Mouse (Mus musculus): Measurements from ENCODE around the gene Cenpx.

The Cenpx gene

DNA sequence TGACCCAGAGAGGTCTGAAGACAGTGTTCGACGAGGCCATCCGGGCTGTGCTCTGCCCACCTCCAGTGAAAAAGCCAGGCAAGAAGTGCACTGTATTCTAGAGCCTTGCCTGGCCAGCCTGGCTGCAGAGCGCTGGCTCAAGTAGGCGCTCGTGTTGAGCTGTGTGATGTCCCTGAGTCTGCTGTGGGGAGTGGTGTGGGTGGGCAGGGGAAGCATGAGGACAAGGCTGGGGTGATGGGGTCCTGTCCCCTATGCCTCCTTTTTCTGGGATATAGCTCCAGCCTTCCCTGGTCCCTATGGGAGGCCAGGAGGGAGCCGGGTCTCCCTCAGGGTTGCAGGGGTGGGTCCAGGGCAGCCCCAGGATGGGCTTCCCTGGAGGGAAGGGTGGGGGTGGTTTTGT lies 10.0 kb upstream of the Cenpx start:
- no peak for DNase-seq

DNA sequence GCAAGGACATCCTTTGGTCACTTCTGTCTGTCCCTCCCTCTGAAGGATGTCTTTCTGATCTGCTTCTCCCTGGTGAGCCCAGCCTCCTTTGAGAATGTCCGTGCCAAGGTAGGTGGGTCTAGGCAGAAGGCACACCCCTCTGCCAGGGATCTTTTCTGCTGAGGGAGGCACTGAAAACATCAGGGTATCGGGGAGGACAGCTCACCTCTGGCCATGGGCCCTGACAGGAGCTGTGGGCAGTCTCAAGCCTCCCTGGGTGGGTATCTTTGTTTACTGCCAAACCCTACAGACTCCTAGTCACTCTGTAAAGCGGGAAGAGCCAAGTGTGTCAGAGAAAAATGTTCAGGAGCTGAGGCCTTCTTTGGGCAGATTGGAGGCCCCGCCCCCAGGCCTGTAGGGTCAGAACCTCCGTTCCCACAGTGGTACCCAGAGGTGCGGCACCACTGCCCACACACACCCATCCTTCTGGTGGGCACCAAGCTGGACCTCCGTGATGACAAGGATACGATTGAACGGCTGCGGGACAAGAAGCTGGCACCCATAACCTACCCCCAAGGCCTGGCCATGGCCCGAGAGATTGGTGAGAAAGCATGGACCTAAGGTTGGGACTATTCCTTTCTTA lies 9.3 kb upstream of the Cenpx start:
- DNase-seq: peak; percentile 49

DNA sequence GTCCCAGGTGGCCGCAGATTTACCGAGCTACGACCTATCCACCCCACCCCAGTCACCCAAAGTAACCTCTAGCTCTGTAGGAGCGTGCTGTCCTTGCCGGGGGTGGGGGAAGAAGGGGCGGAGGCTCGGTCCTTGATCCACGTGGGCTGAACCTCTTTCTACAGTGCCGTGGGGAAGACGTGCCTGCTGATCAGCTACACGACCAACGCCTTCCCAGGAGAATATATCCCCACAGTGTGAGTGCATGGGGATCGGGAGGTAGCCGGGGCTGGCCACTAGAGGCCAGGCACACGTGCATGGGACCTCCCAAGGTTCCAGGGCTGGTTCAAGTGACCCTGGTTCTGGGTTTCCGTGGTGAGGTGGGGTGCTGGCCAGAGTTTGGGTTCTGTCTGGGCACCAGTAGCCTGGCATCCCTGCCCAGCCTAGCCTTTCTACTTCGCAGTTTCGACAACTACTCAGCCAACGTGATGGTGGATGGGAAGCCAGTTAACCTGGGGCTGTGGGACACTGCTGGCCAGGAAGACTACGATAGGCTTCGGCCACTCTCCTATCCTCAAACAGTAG lies 8.6 kb upstream of the Cenpx start:
- no peak for DNase-seq

DNA sequence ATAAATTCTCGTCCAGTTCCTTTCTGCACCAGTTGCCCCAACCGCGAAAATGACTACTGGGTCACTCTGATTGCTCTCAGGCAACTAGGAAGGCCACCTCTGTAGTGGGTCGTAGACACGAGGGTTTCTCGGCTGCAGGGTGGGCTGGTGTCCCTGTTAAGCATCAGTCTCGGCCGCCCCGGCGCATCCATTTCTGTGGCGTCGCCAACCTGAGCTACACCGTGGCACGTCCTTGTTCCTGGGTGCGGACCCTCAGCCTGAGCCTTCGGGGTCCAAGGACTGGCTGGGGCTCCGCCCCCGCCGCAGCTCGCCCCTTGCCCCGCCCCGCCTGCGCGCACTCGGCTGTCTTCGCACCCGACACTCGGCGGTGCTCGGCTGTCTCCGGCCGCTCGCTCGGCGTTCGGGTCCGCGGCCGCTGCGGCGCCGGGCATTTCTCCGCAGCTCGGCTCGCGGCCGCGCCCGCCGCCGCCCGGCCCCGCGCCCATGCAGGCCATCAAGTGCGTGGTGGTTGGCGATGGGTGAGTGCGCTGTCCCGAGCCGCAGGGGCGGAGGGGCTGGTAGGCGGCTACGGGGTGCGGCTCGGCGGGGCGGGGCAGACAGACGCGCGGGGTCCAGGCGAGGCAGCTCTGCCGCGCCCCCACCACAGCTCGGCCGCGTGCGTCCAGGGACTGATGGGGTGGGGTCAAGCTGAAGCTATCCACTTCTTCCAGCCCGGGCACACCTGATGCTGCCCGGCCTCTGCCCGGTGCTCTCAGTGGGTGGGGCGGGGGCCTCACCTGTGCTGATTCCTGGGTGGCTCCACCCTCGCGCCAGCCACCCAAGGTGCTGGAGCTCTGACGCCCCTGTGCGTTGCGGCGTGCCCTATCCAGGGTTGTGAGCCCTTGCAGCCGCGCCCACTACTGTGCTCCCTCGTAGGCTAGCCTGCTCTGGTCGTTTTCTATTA lies 7.9 kb upstream of the Cenpx start, which contains the start of gene Rac3:
Gene Rac3 (plus strand): TSS at position 347 of the 943 bp plus-strand sequence.
- DNase-seq: peak; percentile 79

DNA sequence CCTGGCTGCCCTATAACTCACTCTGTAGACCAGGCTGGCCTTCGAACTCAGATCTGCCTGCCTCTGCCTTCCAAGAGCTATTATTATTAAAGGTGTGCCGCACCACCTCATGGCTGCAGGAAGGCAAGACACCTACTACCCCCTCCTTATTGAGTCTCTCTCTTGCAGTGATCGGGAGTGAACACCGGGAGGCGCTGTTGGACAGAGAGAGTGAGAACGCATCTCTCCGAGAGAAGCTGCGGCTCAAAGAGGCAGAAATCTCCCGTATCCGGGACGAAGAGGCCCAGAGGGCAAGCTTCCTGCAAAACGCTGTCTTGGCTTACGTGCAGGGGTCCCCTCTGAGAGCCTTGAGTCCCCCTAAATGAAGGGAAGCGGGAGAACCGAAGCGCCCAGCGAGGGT lies 6.9 kb upstream of the Cenpx start:
- peak; percentile 91 for DNase-seq

DNA sequence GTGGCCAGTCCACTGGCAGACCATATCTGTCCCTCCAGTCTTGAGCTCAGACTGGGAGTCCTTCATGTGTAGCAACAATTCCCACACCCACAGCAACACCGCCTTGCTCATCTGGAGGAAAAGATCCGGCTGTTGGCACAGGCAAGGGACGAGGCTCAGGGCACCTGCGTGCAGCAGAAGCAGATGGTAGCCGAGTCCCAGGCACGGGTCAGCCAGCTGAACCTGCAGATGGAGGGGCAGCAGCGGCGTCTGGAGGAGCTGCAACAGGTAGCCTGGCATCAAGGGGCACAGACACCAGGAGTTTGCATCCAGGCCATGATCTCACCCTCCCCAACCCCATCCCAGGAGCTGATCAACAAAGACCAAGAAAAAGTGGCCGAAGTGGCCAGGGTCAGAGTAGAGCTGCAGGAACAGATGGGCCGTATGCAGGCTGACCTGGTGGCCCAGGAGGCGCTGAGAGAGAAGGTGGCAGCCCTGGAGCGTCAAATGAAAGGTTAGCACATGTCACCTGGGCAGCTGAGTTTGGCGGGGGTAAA lies 6.4 kb upstream of the Cenpx start:
- DNase-seq: peak; percentile 57

DNA sequence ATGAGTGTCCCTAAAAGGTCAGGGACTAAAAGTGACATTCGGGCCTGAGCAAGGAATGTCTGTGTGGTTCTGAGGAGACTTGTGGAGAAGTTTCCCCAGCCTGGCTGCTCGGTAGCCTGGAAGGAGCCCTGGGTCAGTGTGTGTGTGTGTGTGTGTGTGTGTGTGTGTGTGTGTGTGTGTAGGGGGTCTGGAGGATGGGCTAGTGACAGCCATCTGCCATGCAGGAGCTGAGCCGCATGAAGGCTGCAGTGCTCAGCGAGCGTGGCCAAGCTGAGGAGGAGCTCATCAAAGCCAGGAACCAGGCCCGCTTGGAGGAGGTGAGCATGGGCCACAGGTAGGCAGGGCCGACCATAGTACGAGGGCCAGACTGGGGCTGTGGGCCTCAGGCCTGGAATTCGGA lies 5.7 kb upstream of the Cenpx start:
- DNase-seq: peak; percentile 24

DNA sequence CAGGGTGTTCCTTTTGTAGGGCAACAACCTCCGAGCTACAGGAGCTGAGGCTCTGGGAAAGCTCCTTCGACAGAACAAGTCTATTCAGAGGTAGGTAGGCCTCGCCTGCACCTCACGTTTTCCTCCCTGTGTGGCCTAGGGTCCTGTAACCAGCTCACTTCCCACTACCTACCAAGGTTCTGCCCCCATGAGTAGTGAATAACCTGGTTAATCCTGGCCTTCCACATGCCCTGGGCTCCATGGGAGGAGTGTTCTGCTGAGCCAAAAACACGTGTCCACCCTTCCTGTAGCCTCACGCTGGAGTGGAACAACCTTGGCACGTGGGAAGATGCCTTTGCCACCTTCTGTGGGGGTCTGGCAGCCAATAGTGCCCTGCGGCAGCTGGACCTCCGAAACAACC lies 1.6 kb upstream of the Cenpx start:
- DNase-seq: peak; percentile 51

DNA sequence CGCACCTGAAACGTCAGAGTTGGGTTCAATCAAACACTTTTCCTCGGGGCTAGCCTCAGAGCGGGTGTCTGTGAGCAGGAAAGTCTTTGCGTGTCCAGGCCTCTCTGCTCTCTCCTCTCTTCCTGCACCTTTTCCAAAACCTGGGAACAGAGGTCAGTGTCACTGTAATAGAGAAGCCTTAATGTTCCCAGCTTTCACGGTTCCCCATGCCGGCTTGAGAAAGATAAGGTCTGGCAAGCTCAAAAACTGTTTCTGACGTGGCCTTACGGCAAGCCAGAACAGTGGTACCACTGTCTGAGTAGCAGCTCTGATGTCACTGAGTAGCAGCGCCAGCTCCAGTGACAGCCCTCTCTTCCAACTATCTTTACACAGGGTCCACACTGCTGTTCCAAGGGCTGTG lies 1.0 kb upstream of the Cenpx start:
- peak; percentile 57 for DNase-seq

DNA sequence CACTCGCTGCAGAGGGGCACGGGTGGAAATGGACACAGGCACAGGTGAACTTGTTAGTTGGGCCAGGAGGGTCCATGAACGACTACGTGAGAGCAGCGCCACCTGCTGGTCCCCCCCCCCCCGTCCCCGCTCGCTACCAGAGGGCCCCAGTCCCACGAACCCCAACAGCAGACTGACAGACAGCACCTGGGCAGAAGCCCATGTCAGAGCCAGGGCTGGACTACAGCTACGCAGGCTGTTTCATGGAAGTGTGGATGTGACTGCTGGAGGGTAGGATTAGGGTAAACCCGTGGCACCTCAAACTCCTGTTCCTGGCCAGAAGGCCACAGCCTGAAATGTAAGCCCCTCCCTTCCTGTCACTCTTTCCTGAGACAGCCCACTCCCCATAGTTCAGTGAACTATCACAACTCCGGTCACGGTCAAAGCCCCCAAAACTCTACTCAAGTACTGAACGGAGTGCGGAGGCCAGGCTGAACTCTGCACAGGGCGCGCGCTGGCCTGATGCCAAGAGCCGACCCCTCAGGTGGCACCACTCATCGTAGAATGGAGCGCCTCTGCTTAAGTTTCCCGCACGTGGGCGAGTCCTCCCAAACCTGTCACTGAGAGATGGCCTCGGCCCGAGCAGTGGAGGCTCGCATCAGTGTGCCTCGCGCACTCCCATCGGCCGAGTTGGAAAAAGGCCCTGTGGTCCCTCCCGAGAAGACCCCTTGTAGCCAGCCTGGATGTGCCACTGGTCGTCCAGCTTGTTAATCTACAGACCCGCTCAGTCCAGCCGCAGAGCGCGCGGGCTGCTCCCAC lies 568 bp downstream of the Cenpx start:
- DNase-seq: peak; percentile 78

DNA sequence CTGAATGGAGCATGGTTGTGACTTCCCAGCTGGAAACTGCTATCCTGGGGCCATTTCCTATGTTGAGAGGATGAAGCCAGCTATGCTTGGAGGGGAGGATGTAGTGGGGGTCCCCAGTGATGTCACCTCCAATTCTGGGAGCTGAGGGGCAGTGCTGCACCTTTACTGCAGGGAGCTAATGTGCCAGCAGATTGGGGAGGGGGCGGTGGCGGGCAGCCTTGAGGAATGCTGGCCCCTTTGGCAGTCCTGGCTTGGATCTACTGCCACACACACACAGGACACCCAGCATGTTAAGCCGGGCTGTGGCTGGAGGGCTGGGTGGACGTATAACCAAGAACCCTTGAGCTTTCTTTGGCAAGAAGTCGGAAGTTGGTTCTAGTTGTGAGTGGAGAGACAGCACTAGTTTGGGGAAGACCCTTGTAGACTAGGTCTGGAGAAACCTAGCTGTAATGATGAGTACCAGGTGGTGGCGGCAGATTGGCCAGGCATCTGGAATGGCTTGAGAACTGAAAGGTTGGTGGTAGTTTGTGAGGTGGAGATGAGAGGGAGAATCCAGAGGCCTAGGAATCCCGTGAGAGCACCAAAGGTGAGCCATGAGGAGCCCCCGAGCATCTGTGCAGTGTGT lies 1.4 kb downstream of the Cenpx start:
- DNase-seq: peak; percentile 58

DNA sequence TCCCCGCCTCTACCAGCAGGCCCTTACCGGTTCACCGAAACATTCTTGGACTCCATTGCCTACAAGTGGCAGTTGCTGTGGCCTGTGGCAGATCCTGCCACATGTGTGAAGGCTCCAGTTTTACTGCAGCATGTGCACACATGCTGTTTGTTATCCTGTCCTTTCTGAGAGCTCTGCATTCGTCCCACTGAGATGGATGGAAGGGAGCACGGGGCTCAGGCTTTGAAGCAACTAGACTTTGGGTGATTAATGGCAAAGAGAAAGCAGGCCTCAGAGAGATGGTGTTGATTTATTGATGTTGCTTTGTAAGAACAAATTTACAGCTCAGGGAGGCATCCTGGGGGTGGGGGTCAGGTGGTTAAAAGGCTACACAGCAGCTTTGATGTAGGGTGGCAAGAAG lies 2.9 kb downstream of the Cenpx start:
- no peak for DNase-seq

DNA sequence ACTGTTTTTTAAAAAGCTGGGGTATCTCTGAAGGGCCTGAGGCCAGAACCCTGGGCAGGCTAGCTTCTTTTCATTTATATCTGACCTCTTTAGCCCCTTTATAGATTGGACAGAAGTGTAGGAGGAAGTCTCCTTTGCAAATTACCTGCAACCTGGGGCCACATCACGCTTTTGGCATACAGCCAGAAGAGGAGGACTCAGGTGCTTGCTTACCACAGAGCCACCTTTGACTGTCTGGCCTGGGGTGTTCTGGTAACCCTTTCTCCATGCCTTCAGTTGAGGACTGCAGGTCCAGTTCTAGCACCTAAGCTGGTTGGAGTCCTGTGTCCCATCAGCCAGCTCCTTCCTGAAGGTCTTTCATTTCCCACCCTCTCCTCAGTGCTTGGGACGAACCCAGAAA lies 4.0 kb downstream of the Cenpx start:
- no peak for DNase-seq

DNA sequence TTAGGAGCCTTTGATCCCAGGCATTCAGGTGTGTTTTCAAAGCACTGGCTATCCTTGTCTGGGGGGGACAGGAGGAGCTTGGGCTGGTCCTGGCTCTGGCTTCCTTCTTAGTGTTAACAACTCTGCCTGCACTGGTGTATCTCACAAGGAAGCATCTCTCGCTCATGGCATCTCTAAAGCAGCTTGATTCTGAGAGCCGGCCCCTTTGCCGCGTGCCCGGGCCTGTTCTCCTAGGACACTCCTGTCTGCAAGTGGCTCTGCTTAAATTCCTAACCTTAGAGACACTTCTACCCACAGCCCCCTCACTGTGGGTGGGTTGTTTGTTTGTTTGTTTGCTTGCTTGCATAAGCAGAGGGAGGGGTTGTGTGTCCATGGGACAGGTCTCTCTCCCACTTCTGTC lies 5.6 kb downstream of the Cenpx start:
- no peak for DNase-seq

DNA sequence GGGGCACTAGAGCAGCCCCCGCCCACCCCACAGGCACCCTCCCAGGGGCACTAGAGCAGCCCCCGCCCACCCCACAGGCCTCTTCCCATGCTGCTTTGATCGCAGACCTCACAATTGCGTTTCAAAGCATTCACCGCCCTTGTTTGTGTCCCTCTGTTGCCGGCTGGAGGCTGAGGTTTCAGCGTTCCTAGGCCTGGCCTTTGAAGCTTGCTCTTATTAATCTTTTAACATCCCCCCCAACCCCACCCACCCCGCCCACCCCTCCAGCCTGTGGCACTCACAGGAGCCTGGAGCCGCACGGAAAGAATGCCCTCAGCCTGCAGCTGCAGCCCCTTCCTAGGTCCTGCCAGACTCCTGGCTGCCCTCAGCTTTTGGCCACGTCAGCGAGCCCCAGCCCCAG lies 6.3 kb downstream of the Cenpx start:
- no peak for DNase-seq

DNA sequence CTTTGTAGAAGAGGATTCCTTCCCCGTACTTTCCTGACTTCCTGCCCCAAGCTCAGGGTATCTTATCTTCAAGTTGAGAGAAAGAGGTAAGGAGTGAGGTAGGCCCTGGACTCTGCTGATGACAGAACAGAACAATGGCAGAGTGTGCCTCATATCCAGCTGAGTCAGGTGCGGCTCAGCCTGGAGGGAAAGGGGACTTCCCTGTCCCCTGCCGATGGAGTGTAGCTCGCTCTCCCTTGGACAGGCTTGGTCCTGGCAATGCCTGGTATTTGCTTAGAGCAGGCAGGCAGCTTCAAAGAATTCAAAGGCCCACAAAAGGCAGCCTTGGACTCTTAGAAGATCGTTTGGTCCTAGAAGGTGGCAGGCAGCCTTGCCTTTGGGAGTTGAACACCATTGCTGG lies 7.4 kb downstream of the Cenpx start:
- no peak for DNase-seq

DNA sequence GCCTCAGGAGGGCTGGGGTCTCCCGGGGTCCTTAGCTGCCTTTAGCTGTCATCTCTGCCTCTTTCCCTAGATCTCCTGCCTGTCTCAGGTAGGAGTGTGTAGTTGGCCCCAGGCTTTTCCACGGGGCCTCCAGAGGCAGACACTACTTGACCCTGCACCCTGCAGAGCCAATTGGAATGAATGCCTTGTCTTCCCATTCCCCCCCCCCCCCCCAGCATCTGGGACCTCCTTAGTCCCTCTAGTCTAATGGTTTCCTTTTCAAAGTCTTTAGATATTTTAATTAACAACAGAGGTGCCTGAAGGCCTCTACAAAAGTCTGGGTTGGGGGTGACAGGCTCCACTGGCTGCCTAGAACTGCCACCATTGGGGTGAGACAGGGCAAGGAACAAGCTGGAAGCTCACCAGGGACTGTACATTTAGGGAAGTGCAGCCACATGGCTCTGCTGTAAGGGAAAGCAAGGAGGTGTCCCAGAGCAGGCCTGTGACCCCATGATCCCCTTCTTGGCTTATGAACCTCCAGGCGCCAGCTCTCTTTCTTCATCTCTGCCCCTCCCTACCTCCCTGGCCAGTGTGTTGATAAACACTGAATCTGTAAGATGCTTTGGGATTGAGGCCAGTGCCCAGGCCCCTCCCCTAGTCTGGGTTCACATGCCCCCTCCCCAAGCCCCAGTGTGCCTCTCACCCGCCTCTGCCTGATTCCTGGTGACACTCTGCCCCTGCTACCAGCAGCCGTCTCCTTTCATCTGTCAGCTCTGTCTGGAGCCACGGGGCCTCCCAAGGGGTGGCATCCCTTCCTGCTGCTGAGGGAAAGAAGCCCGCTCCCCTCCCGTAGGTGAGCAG lies 8.8 kb downstream of the Cenpx start:
- no peak for DNase-seq

DNA sequence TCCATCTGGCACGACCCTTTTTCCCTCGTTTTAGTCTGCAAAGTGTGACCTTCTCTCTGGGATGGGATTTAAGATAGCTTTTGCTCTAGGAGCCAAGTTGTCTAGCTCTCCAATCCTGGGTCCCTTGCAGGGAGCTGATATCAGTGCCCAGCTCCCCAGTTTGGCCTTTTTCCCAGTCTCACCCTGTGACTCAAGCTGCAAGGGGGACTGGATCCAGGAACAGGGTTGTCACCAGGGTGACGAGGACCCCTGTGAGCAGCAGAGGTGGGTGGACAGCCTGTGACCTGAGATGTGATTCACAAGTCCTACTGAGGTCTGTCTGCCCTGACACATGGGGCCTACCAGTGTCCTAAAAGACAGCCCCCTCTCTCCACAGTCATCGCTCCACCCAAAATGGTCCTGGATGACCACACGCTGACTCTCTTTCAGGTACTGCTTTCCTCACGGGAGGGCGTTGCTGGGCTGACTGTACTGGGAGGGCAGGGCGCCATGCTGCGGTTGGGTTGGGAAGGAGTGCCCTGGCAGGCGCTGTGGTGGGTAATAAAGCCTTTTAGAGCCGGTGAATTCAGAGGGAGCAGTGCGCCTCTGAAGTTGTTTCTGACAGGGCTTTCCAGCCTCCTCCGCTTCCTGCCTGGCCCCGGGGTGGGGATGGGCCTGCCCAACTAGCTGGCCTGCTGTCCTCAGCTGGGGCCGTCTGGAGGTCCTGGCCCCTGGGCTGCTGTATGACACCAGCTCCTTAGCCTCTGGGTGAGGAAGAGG lies 9.7 kb downstream of the Cenpx start:
- no peak for DNase-seq

DNA sequence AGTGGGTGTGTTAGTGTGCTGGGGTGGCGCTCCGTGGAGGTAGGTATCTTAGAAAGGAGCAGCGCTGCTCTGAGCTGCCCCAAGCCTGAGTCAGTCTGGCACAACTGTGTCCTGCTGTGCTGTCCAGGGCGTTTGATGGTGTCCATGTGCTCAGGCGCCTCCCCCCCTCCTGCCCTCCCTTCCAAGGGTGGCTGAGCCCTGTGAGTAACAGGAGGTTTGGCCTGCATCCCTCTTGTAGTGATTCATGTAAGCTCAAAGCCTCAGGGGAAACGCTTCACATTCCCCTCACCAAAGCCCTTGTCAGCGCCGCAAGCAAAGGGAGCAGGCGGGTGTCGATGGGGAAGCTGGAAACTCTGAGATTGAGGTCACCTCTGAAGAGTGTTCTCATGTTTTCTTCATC lies 15.8 kb downstream of the Cenpx start:
- DNase-seq: no peak

DNA sequence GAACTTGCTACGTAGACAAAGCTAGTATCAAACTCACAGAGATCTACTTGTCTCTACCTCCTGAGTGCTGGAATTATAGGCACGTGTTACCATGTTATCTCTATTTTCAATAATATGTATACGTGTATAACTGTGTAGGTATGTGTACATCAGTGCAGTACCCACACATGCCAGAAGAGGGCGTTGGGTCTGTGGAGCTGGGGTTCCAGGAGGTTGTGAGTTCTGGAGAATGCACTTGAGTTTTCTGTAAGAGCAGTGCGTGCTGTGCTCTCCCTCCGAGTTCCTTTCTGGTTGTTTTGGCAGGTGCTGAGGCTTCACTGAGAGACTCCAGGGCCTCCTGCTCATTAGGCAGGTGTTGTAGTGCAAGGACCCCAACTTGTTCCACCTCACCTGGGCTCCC lies 17.0 kb downstream of the Cenpx start:
- no peak for DNase-seq

DNA sequence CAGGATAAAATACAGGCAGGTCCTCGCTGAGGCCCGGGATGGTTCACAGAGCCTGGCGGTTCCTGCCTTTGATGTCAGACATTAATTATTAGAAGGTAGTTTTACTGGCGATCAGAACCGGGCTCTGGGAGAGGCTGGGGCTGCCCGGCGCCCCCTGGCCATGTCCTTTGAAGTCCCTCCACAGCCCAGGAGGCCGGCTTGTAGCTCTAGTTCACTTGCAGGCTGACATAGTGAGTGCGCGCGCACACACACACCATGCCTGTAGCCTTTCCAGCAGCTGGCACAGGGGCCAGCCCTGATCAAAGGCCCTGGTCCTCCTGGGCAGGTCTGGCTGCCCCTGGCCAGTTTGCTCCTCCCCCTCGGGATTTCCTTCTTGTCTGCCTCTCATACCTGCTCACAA lies 17.9 kb downstream of the Cenpx start:
- no peak for DNase-seq
